Mouse (Mus musculus) erythroid progenitor cell, adult 5-6 weeks (primary cell): ENCODE measurements around the gene P4hb. TPM values are rescaled to one million over a fixed set of nuclear protein-coding genes. Genes with fewer than 3 reads are reported as not detected.
A peak's percentile ranks its signal among the peaks of the same experiment; 100 is the strongest.
"Not testable (repeated sequence)": the region's sequence is repeated elsewhere in the genome, so short reads cannot be mapped to it uniquely, and the experiment has no call there.

ENCODE experiments used
- ATAC-seq: replicated peaks from 2 replicates; pipeline ENCODE4 v1.8.0; 2016; ENCODE audit warnings: moderate number of reproducible peaks, mild to moderate bottlenecking, moderate TSS enrichment, inconsistent platforms; ENCODE audit not compliant: poor library complexity, low FRiP score, severe bottlenecking
- total RNA-seq, 2 experiments: library from RNA; stranded (forward) in 1 of 2; stranded (reverse) in 1 of 2; fragments of 150-400 nt in 1 of 2; fragments of 186-747, 209-891 nt in 1 of 2; gene quantifications; 2 replicates each; pipeline versions ENCODE4 v1.2.3 to v1.2.4; 2015 to 2017; ENCODE audit warnings: low replicate concordance in 2 of 2

Gene P4hb
- total RNA-seq, 2 experiments from 2014 or later = 104 to 112 TPM

GRCm38 (mm10) chr11:120518027-120518426 lies 55.0 kb downstream of the P4hb start:
- no peak for ATAC-seq

GRCm38 (mm10) chr11:120517147-120517546 lies 55.9 kb downstream of the P4hb start:
- no peak for ATAC-seq

GRCm38 (mm10) chr11:120515611-120516010 lies 57.4 kb downstream of the P4hb start:
- peak; percentile 83 for ATAC-seq

- not testable (repeated sequence) for ATAC-seq
Measured at GRCm38 (mm10) chr11:120514262-120514661, 58.8 kb downstream of the P4hb start.

- no peak for ATAC-seq
Measured at GRCm38 (mm10) chr11:120512790-120513453, 60.1 kb downstream of the P4hb start.

GRCm38 (mm10) chr11:120510375-120511030 lies 62.5 kb downstream of the P4hb start:
- ATAC-seq = peak; percentile 74

Other genes with a start within 250 kb of the P4hb start
Only the 30 nearest of the 34 such genes appear.
- gene Faap100, start 194.5 kb downstream of the P4hb start, total RNA-seq (2015; ENCODE audit: low replicate concordance) = 6.1 and 8.0 TPM in 2 replicates
- gene Faap100, start 194.5 kb downstream of the P4hb start, total RNA-seq (2017; ENCODE audit: low replicate concordance) = 2.0 and 9.4 TPM in 2 replicates
- gene Nploc4, start 135.5 kb downstream of the P4hb start, total RNA-seq (2015; ENCODE audit: low replicate concordance) = 35.2 and 47.6 TPM in 2 replicates
- 63.8 and 65.8 TPM in 2 replicates for gene Nploc4, start 135.5 kb downstream of the P4hb start, total RNA-seq (2017; ENCODE audit: low replicate concordance)
- not detected in 2 replicates for gene Tspan10, start 130.6 kb downstream of the P4hb start, total RNA-seq (2015; ENCODE audit: low replicate concordance)
- 0.13 and 1.8 TPM in 2 replicates for gene Tspan10, start 130.6 kb downstream of the P4hb start, total RNA-seq (2017; ENCODE audit: low replicate concordance)
- not detected in 2 replicates for gene Pde6g, start 119.8 kb downstream of the P4hb start, total RNA-seq (2015; ENCODE audit: low replicate concordance)
- not detected in 2 replicates for gene Pde6g, start 119.8 kb downstream of the P4hb start, total RNA-seq (2017; ENCODE audit: low replicate concordance)
- 4.3 TPM in 1 of 2 replicates, not detected in the other for gene Oxld1, start 115.2 kb downstream of the P4hb start, total RNA-seq (2015; ENCODE audit: low replicate concordance)
- gene Oxld1, start 115.2 kb downstream of the P4hb start, total RNA-seq (2017; ENCODE audit: low replicate concordance) = 1.4 and 5.0 TPM in 2 replicates
- 5.8 and 26.8 TPM in 2 replicates for gene Ccdc137, start 115.1 kb downstream of the P4hb start, total RNA-seq (2015; ENCODE audit: low replicate concordance)
- gene Ccdc137, start 115.1 kb downstream of the P4hb start, total RNA-seq (2017; ENCODE audit: low replicate concordance) = 21.2 and 24.0 TPM in 2 replicates
- 13.8 and 22.0 TPM in 2 replicates for gene Arl16, start 105.6 kb downstream of the P4hb start, total RNA-seq (2015; ENCODE audit: low replicate concordance)
- gene Arl16, start 105.6 kb downstream of the P4hb start, total RNA-seq (2017; ENCODE audit: low replicate concordance) = 3.8 and 16.7 TPM in 2 replicates
- gene Mrpl12, start 88.6 kb downstream of the P4hb start, total RNA-seq (2015; ENCODE audit: low replicate concordance) = 10.8 and 17.6 TPM in 2 replicates
- gene Mrpl12, start 88.6 kb downstream of the P4hb start, total RNA-seq (2017; ENCODE audit: low replicate concordance) = 11.6 and 13.7 TPM in 2 replicates
- 7.2 and 17.6 TPM in 2 replicates for gene Slc25a10, start 81.4 kb downstream of the P4hb start, total RNA-seq (2015; ENCODE audit: low replicate concordance)
- gene Slc25a10, start 81.4 kb downstream of the P4hb start, total RNA-seq (2017; ENCODE audit: low replicate concordance) = 25.4 and 40.1 TPM in 2 replicates
- not detected in 2 replicates for gene Gcgr, start 42.6 kb downstream of the P4hb start, total RNA-seq (2015; ENCODE audit: low replicate concordance)
- not detected in 2 replicates for gene Gcgr, start 42.6 kb downstream of the P4hb start, total RNA-seq (2017; ENCODE audit: low replicate concordance)
- 19.8 and 23.5 TPM in 2 replicates for gene Mcrip1, start 23.5 kb downstream of the P4hb start, total RNA-seq (2015; ENCODE audit: low replicate concordance)
- gene Mcrip1, start 23.5 kb downstream of the P4hb start, total RNA-seq (2017; ENCODE audit: low replicate concordance) = 1.7 and 5.6 TPM in 2 replicates
- not detected in 2 replicates for gene Ppp1r27, start 22.1 kb downstream of the P4hb start, total RNA-seq (2015; ENCODE audit: low replicate concordance)
- not detected in 2 replicates for gene Ppp1r27, start 22.1 kb downstream of the P4hb start, total RNA-seq (2017; ENCODE audit: low replicate concordance)
- 134 and 150 TPM in 2 replicates for gene Arhgdia, start 8.4 kb upstream of the P4hb start, total RNA-seq (2015; ENCODE audit: low replicate concordance)
- 45.3 and 49.3 TPM in 2 replicates for gene Arhgdia, start 8.4 kb upstream of the P4hb start, total RNA-seq (2017; ENCODE audit: low replicate concordance)
- gene Alyref, start 25.1 kb upstream of the P4hb start, total RNA-seq (2015; ENCODE audit: low replicate concordance) = 72.9 and 87.2 TPM in 2 replicates
- 142 and 227 TPM in 2 replicates for gene Alyref, start 25.1 kb upstream of the P4hb start, total RNA-seq (2017; ENCODE audit: low replicate concordance)
- 28.1 and 35.0 TPM in 2 replicates for gene Anapc11, start 25.2 kb upstream of the P4hb start, total RNA-seq (2015; ENCODE audit: low replicate concordance)
- gene Anapc11, start 25.2 kb upstream of the P4hb start, total RNA-seq (2017; ENCODE audit: low replicate concordance) = 2.8 and 12.1 TPM in 2 replicates
- not detected in 2 replicates for gene Npb, start 35.2 kb upstream of the P4hb start, total RNA-seq (2015; ENCODE audit: low replicate concordance)
- gene Npb, start 35.2 kb upstream of the P4hb start, total RNA-seq (2017; ENCODE audit: low replicate concordance) = not detected in 2 replicates
- 13.3 and 14.7 TPM in 2 replicates for gene Pcyt2, start 44.7 kb upstream of the P4hb start, total RNA-seq (2015; ENCODE audit: low replicate concordance)
- gene Pcyt2, start 44.7 kb upstream of the P4hb start, total RNA-seq (2017; ENCODE audit: low replicate concordance) = 20.7 and 23.1 TPM in 2 replicates
- 59.9 and 61.3 TPM in 2 replicates for gene Sirt7, start 52.0 kb upstream of the P4hb start, total RNA-seq (2015; ENCODE audit: low replicate concordance)
- 81.2 and 85.6 TPM in 2 replicates for gene Sirt7, start 52.0 kb upstream of the P4hb start, total RNA-seq (2017; ENCODE audit: low replicate concordance)
- gene Mafg, start 60.3 kb upstream of the P4hb start, total RNA-seq (2015; ENCODE audit: low replicate concordance) = 36.0 TPM in 2 replicates
- 71.3 and 91.6 TPM in 2 replicates for gene Mafg, start 60.3 kb upstream of the P4hb start, total RNA-seq (2017; ENCODE audit: low replicate concordance)
- 2.1 TPM in 1 of 2 replicates, not detected in the other for gene Pycr1, start 70.5 kb upstream of the P4hb start, total RNA-seq (2015; ENCODE audit: low replicate concordance)
- gene Pycr1, start 70.5 kb upstream of the P4hb start, total RNA-seq (2017; ENCODE audit: low replicate concordance) = 1.1 TPM in 1 of 2 replicates, not detected in the other
- not detected in 2 replicates for gene Myadml2, start 74.9 kb upstream of the P4hb start, total RNA-seq (2015; ENCODE audit: low replicate concordance)
- gene Myadml2, start 74.9 kb upstream of the P4hb start, total RNA-seq (2017; ENCODE audit: low replicate concordance) = not detected in 2 replicates
- not detected in 2 replicates for gene Notum, start 87.9 kb upstream of the P4hb start, total RNA-seq (2015; ENCODE audit: low replicate concordance)
- gene Notum, start 87.9 kb upstream of the P4hb start, total RNA-seq (2017; ENCODE audit: low replicate concordance) = not detected in 2 replicates
- 33.1 and 41.4 TPM in 2 replicates for gene Aspscr1, start 99.7 kb upstream of the P4hb start, total RNA-seq (2015; ENCODE audit: low replicate concordance)
- 46.0 and 59.7 TPM in 2 replicates for gene Aspscr1, start 99.7 kb upstream of the P4hb start, total RNA-seq (2017; ENCODE audit: low replicate concordance)
- 7.1 and 35.3 TPM in 2 replicates for gene Cenpx, start 140.5 kb upstream of the P4hb start, total RNA-seq (2015; ENCODE audit: low replicate concordance)
- 15.0 and 21.2 TPM in 2 replicates for gene Cenpx, start 140.5 kb upstream of the P4hb start, total RNA-seq (2017; ENCODE audit: low replicate concordance)
- gene Lrrc45, start 140.7 kb upstream of the P4hb start, total RNA-seq (2015; ENCODE audit: low replicate concordance) = 3.4 and 6.1 TPM in 2 replicates
- gene Lrrc45, start 140.7 kb upstream of the P4hb start, total RNA-seq (2017; ENCODE audit: low replicate concordance) = 12.3 and 12.9 TPM in 2 replicates
- not detected in 2 replicates for gene Rac3, start 148.2 kb upstream of the P4hb start, total RNA-seq (2015; ENCODE audit: low replicate concordance)
- 1.3 and 3.5 TPM in 2 replicates for gene Rac3, start 148.2 kb upstream of the P4hb start, total RNA-seq (2017; ENCODE audit: low replicate concordance)
- gene Dcxr, start 154.0 kb upstream of the P4hb start, total RNA-seq (2015; ENCODE audit: low replicate concordance) = 3.6 TPM in 1 of 2 replicates, not detected in the other
- 7.2 TPM in 1 of 2 replicates, not detected in the other for gene Dcxr, start 154.0 kb upstream of the P4hb start, total RNA-seq (2017; ENCODE audit: low replicate concordance)
- gene Cbr2, start 158.9 kb upstream of the P4hb start, total RNA-seq (2015; ENCODE audit: low replicate concordance) = 21.8 and 23.4 TPM in 2 replicates
- not detected in 2 replicates for gene Cbr2, start 158.9 kb upstream of the P4hb start, total RNA-seq (2017; ENCODE audit: low replicate concordance)
- gene Hmga1b, start 189.5 kb upstream of the P4hb start, total RNA-seq (2015; ENCODE audit: low replicate concordance) = 3.2 and 12.6 TPM in 2 replicates
- 3.0 and 5.7 TPM in 2 replicates for gene Hmga1b, start 189.5 kb upstream of the P4hb start, total RNA-seq (2017; ENCODE audit: low replicate concordance)
- 3.2 and 6.7 TPM in 2 replicates for gene Rfng, start 211.0 kb upstream of the P4hb start, total RNA-seq (2015; ENCODE audit: low replicate concordance)
- gene Rfng, start 211.0 kb upstream of the P4hb start, total RNA-seq (2017; ENCODE audit: low replicate concordance) = 0.91 and 1.3 TPM in 2 replicates